12 mouse cellular contexts compared by ENCODE assay signal in the genomic region with DNA sequence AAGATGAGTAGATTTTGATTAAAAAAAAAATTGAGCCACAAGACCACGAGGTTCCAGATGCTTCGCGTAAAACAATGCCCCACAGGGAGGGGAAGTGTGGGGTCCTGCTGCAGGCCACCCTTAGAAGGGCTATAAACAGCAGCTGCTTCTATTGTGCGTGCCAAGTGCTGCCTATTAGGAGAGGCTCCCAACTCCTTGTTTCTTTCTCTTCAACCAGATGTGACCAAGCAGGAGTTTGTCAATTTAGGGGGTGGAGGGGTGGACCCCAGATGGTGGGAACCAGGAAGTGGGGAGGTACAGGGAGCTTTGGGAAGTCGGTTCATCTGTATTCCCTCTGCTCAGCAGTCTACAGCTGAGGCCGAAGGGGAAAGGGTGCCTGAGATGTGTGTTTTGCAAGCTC.
DNase-seq lines count a peak whose midpoint lies in the region; ATAC-seq and TF ChIP-seq lines count a peak whose summit lies in the region.
"Had no signal": no experiment of that assay in that cellular context is flagged by ENCODE, and none has a peak within 500 bp of the region (broad histone marks: within the 10 kb centered on the region; RNA-seq: fewer than 3 reads in every experiment).

No protein-coding gene starts in this region.

- ATAC-seq in kidney, embryonic 14.5 days (ENCODE audit: low FRiP score, low TSS enrichment), result 0 out of 2 replicates have a peak, but pooled peaks have one; percentile 40
- peak; percentile 11; the same call in 1 of the 2 replicates for ATAC-seq in stomach, embryonic 14.5 days (ENCODE audit: insufficient number of reproducible peaks, insufficient read depth, low FRiP score, low read depth)
- no peak for ATAC-seq in stomach, postnatal 0 days (ENCODE audit: low FRiP score, low TSS enrichment)
- peak; percentile 24; the same call in 1 of the 2 replicates for ATAC-seq in intestine, embryonic 15.5 days
- ATAC-seq: liver, postnatal 0 days had no signal

- H3K4me1 ChIP-seq in kidney, embryonic 14.5 days (ENCODE audit: control insufficient read depth, insufficient read depth, low read length), result peaks cover 7% of the 10 kb centered on the region; the same call in 1 of the 2 replicates
- H3K4me1 ChIP-seq in stomach, embryonic 14.5 days (ENCODE audit: control insufficient read depth, insufficient read depth, low read length), result peaks cover 34% of the 10 kb centered on the region
- 0 out of 2 replicates have a peak, but pooled peaks cover 4% of the 10 kb centered on the region for H3K4me1 ChIP-seq in stomach, postnatal 0 days (replicated peaks; ENCODE audit: control insufficient read depth, insufficient read depth)
- peaks cover 19% of the 10 kb centered on the region for H3K4me1 ChIP-seq in intestine, embryonic 15.5 days (replicated peaks)

- WGBS in kidney, embryonic 14.5 days, result 24% methylated on average over 6 of the region's 6 CpGs
- WGBS in stomach, embryonic 14.5 days, result 28% methylated on average over 6 of the region's 6 CpGs
- WGBS in stomach, postnatal 0 days, result 32% methylated on average over 6 of the region's 6 CpGs
- WGBS in intestine, embryonic 15.5 days, result 31% methylated on average over 6 of the region's 6 CpGs

- no peak overlapping the region for H3K4me3 ChIP-seq in kidney, embryonic 14.5 days (ENCODE audit: low read length)
- H3K4me3 ChIP-seq in stomach, embryonic 14.5 days (ENCODE audit: low read depth, low read length), result no peak overlapping the region
- no peak overlapping the region for H3K4me3 ChIP-seq in stomach, postnatal 0 days (ENCODE audit: low read depth, low read length)
- no peak overlapping the region for H3K4me3 ChIP-seq in intestine, embryonic 15.5 days (replicated peaks)
- H3K4me3 ChIP-seq: heart, embryonic 13.5 days had no signal

- TF ChIP-seq EP300 in stomach, postnatal 0 days (optimal IDR thresholded peaks at IDR 0.05), result no peak

- H3K27me3 ChIP-seq in kidney, embryonic 14.5 days (ENCODE audit: control insufficient read depth, insufficient read depth, low read length), result no peaks in the 10 kb centered on the region
- H3K27me3 ChIP-seq in stomach, embryonic 14.5 days (ENCODE audit: control insufficient read depth, insufficient read depth, low read length), result no peaks in the 10 kb centered on the region
- no peaks in the 10 kb centered on the region for H3K27me3 ChIP-seq in stomach, postnatal 0 days (ENCODE audit: control insufficient read depth, insufficient read depth, low read length)
- no peaks in the 10 kb centered on the region for H3K27me3 ChIP-seq in intestine, embryonic 15.5 days (replicated peaks)
- H3K27me3 ChIP-seq: CH12.LX; heart, embryonic 13.5 days had no signal

- H3K9me3 ChIP-seq in kidney, embryonic 14.5 days (ENCODE audit: control insufficient read depth, low read length), result no peaks in the 10 kb centered on the region; the same call in 1 of the 2 replicates
- H3K9me3 ChIP-seq in stomach, embryonic 14.5 days (ENCODE audit: control insufficient read depth, low read depth, low read length), result no peaks in the 10 kb centered on the region
- no peaks in the 10 kb centered on the region for H3K9me3 ChIP-seq in stomach, postnatal 0 days (ENCODE audit: control insufficient read depth, low read length)
- H3K9me3 ChIP-seq in intestine, embryonic 15.5 days, result no peaks in the 10 kb centered on the region
- H3K9me3 ChIP-seq: heart, embryonic 13.5 days had no signal

- H3K36me3 ChIP-seq in kidney, embryonic 14.5 days (ENCODE audit: control insufficient read depth, insufficient read depth, low read length), result no peaks in the 10 kb centered on the region
- H3K36me3 ChIP-seq in stomach, embryonic 14.5 days (ENCODE audit: control insufficient read depth, insufficient read depth, low read length), result no peaks in the 10 kb centered on the region
- no peaks in the 10 kb centered on the region for H3K36me3 ChIP-seq in stomach, postnatal 0 days (ENCODE audit: control insufficient read depth, insufficient read depth, low read length)
- no peaks in the 10 kb centered on the region for H3K36me3 ChIP-seq in intestine, embryonic 15.5 days
- H3K36me3 ChIP-seq: heart, embryonic 13.5 days had no signal

- no peak overlapping the region for H3K27ac ChIP-seq in kidney, embryonic 14.5 days (ENCODE audit: low read depth, low read length)
- peak overlapping the region; percentile 23; the same call in 1 of the 2 replicates for H3K27ac ChIP-seq in stomach, embryonic 14.5 days (ENCODE audit: low read length)
- no peak overlapping the region for H3K27ac ChIP-seq in stomach, postnatal 0 days (replicated peaks)
- peak overlapping the region; percentile 34; the same call in 1 of the 2 replicates for H3K27ac ChIP-seq in intestine, embryonic 15.5 days
- H3K27ac ChIP-seq: heart, embryonic 13.5 days had no signal

- no peak overlapping the region for H3K9ac ChIP-seq in kidney, embryonic 14.5 days (ENCODE audit: low read depth, low read length)
- H3K9ac ChIP-seq in stomach, embryonic 14.5 days (replicated peaks; ENCODE audit: low read depth, low read length), result no peak overlapping the region
- no peak overlapping the region for H3K9ac ChIP-seq in stomach, postnatal 0 days (ENCODE audit: low read length)
- H3K9ac ChIP-seq in intestine, embryonic 15.5 days, result no peak overlapping the region
- H3K9ac ChIP-seq: heart, embryonic 13.5 days; liver, postnatal 0 days had no signal

- DNase-seq in kidney, postnatal 25 days, result no peak
- DNase-seq in stomach, postnatal 0 days (ENCODE audit: low spot score), result no peak
- DNase-seq in adrenal gland, adult 18-20 months (ENCODE audit: low spot score in 2 of 2), result no peak
- DNase-seq in adrenal gland, adult (ENCODE audit: inconsistent age in 2 of 2, low spot score in 1 of 2), result no peak
- no peak for DNase-seq in left cerebral cortex, postnatal 14 days (ENCODE audit: low spot score in 2 of 2)
- DNase-seq: layer of hippocampus, adult 9-11 months; liver, postnatal 0 days had no signal

- intact Hi-C loops in left cerebral cortex, postnatal 14 days (cut with DNase I), result no loop called here

- H3K4me2 ChIP-seq in kidney, embryonic 14.5 days (replicated peaks; ENCODE audit: low read depth, low read length), result no peak overlapping the region
- no peak overlapping the region for H3K4me2 ChIP-seq in stomach, embryonic 14.5 days (replicated peaks; ENCODE audit: low read depth, low read length)
- H3K4me2 ChIP-seq in stomach, postnatal 0 days (replicated peaks; ENCODE audit: low read depth), result no peak overlapping the region
- no peak overlapping the region for H3K4me2 ChIP-seq in intestine, embryonic 15.5 days (replicated peaks)
- H3K4me2 ChIP-seq: heart, embryonic 13.5 days had no signal

- no peak for TF ChIP-seq CTCF in stomach, postnatal 0 days (IDR thresholded peaks at IDR 0.05; ENCODE audit: low read depth)

Comparison
In these comparisons a context has a peak if more than half of its experiments do, and no peak if none do; other contexts are left out.
1. H3K27ac ChIP-seq: peak in stomach, embryonic 14.5 days (single experiment) and intestine, embryonic 15.5 days (single experiment); none in kidney, embryonic 14.5 days (single experiment) and stomach, postnatal 0 days (single experiment).